Mouse (Mus musculus) thymus, adult 2 months (tissue): ENCODE measurements around the gene BC051019.

Source experiments
- CTCF ChIP-seq: fragments of 200-500 bp; IDR thresholded peaks from 2 replicates; pipeline ENCODE4 v1.5.1; 2012; ENCODE audit warnings: mild to moderate bottlenecking, control low read depth, low read length, moderate library complexity, borderline replicate concordance; ENCODE audit not compliant: control insufficient read depth, poor library complexity, insufficient read depth; ENCODE audit errors: extremely low read depth
- POLR2A ChIP-seq: fragments of 200-500 bp; IDR thresholded peaks from 2 replicates; pipeline ENCODE4 v1.6.1; 2012; ENCODE audit warnings: mild to moderate bottlenecking, low read length, control low read depth, moderate library complexity; ENCODE audit not compliant: control insufficient read depth, poor library complexity, insufficient read depth; ENCODE audit errors: extremely low read depth

GRCm38 (mm10) chr7:109666664-109667063 is 57.0 kb downstream of the BC051019 start:
- TF ChIP-seq CTCF (no peak), POLR2A (no peak)
